Mouse (Mus musculus) WW6 (cell line): ENCODE data around the gene Ankib1.

Experiments
- DNase-seq: peaks from one replicate; pipeline ENCODE4 v3.0.0-alpha.2; 2013; ENCODE audit warnings: low read depth, low spot score

Gene Ankib1

GRCm38 (mm10) chr5:3646991-3647707 is 155.6 kb downstream of the Ankib1 start:
- DNase-seq, result no peak

DNA sequence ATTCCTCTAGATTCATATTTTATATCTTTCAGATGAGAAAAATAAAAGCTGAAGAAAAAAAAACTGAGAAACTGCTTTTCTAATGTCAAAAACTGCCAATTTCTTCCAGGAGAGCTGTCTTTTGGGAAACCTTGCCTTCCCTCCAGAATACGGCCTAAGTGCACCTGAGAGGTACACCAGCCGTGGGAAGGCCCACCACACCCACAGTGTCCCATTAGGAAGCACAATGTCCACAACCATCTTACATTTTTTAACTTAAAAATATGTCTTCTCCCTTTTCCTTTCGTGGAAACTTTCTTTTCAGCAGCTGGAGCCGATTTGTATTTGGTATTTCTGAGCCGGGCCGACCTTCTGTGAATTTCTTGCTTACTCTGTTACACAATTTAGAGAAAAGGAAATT is 156.2 kb downstream of the Ankib1 start:
- no peak for DNase-seq

- DNase-seq, result no peak
Observed at GRCm38 (mm10) chr5:3645326-3645725, 157.4 kb downstream of the Ankib1 start.

GRCm38 (mm10) chr5:3644621-3645020 is 158.1 kb downstream of the Ankib1 start:
- no peak for DNase-seq
